Mouse (Mus musculus) myocyte (in vitro differentiated cells): ENCODE measurements around the gene Theg.

Experiments
- E2F4 ChIP-seq: IDR thresholded peaks from one replicate; pipeline ENCODE4 v1.6.1; 2011; ENCODE audit warnings: mild to moderate bottlenecking, control low read depth, moderate library complexity; ENCODE audit not compliant: insufficient read depth
- MAX ChIP-seq: IDR thresholded peaks from one replicate; pipeline ENCODE4 v1.6.1; 2011; ENCODE audit warnings: low read depth, mild to moderate bottlenecking, control low read depth
- MYOD1 ChIP-seq, 3 experiments: IDR thresholded peaks; one replicate each; pipeline ENCODE4 v1.6.1; 2011; ENCODE audit warnings: control low read depth in 2 of 3, low read depth in 2 of 3, mild to moderate bottlenecking in 2 of 3, moderate library complexity in 1 of 3; ENCODE audit not compliant: insufficient read length in 2 of 3, control insufficient read depth in 1 of 3
- MYOG ChIP-seq, 3 experiments: IDR thresholded peaks; one replicate each; pipeline ENCODE4 v1.6.1; 2011; ENCODE audit warnings: control low read depth in 2 of 3, low read depth in 2 of 3, mild to moderate bottlenecking in 2 of 3; ENCODE audit not compliant: insufficient read length in 2 of 3, control insufficient read depth in 1 of 3, insufficient read depth in 1 of 3
- POLR2A ChIP-seq: IDR thresholded peaks from one replicate; pipeline ENCODE4 v1.6.1; 2011; ENCODE audit warnings: low read depth, mild to moderate bottlenecking, control low read depth, moderate library complexity; ENCODE audit not compliant: insufficient read length
- POLR2AphosphoS2 ChIP-seq: IDR thresholded peaks from one replicate; pipeline ENCODE4 v1.6.1; 2011; ENCODE audit warnings: low read depth, control low read depth; ENCODE audit not compliant: insufficient read length
- TCF12 ChIP-seq: IDR thresholded peaks from one replicate; pipeline ENCODE4 v1.6.1; 2011; ENCODE audit warnings: mild to moderate bottlenecking, control low read depth; ENCODE audit not compliant: poor library complexity, insufficient read depth, severe bottlenecking

DNA sequence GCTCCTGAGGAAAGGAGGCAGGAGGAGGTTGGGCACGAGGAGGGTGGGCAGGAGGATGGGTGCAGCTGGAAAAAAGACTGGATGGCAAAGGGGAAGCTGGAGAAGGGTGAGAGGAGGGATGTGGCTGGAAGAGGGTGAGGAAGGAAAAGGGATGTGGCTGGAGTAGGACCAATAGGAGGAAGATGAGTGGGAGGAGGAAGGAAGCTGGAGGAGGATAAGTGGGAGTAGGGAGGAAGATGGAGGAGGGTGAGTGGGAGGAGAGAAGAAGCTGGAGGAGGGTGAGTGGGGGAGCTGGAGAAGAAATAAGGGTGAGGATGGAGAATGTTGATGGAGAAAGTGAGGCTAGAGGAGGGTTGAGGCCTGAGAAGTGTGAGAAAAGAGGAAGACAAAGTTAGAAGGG is 51.7 kb downstream of the Theg start:
- TF ChIP-seq POLR2A (no peak), POLR2AphosphoS2 (no peak), MAX (no peak), MYOD1 (IDR thresholded peaks at IDR 0.05; ENCODE audit: control insufficient read depth in 1 of 3, insufficient read length in 2 of 3, low read depth in 2 of 3) (no peak), MYOG (IDR thresholded peaks at IDR 0.05; ENCODE audit: control insufficient read depth in 1 of 3, insufficient read depth in 1 of 3, insufficient read length in 2 of 3, low read depth in 2 of 3) (no peak), E2F4 (no peak), TCF12 (no peak)
